Mouse (Mus musculus): ENCODE measurements around the gene Gpr146. TPM values are rescaled to one million over a fixed set of nuclear protein-coding genes. Genes with fewer than 3 reads are reported as not detected.

Gene Gpr146
- polyA plus RNA-seq, 1 experiment from 2014 or later: 1.8 TPM

DNA sequence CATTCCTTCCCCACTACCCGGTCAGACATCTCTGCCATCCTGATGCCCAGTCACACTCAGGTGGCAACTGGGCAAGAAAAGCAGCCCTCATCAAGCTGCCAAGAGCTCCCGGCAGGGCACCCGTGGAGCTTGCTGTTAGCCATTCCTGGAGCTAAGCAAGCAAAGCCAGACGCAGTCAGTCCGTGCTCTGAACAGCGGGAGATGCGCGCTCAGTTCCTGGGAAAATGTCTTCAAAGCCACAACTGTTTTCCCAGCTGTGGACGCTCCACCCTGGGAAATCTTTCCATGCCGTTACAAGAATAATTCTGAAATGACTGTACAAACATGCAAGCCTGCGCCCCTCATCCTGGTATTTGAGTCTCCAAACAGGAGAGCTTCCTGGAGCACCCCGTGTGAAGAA is 64.9 kb downstream of the Gpr146 start:
- Histone ChIP-seq H3K27ac (replicated peaks; ENCODE audit: low read depth, low read length) (no peak overlapping the region; the same call in 1 of the 2 replicates), H3K4me2 (ENCODE audit: low read length) (no peak overlapping the region)
- WGBS: 87% methylated on average over 12 of the region's 12 CpGs

GRCm38 (mm10) chr5:139442962-139443361 is 65.5 kb downstream of the Gpr146 start:
- ATAC-seq (ENCODE audit: low FRiP score, low TSS enrichment) (no peak), DNase-seq (no peak)
- no peak overlapping the region for H3K4me2 ChIP-seq (ENCODE audit: low read length)
- 0 out of 2 replicates have a peak overlapping the region, but pooled peaks have one; percentile 13 for H3K27ac ChIP-seq (replicated peaks; ENCODE audit: low read depth, low read length)
- 0 out of 2 replicates have a peak overlapping the region, but pooled peaks have one; percentile 12 for H3K9ac ChIP-seq (replicated peaks; ENCODE audit: low read length)
- H3K36me3 ChIP-seq (ENCODE audit: control insufficient read depth, insufficient read depth, low read length): no peaks in the 10 kb centered on the region
- 81% methylated on average over 4 of the region's 4 CpGs for WGBS
- H3K4me3 ChIP-seq (replicated peaks; ENCODE audit: low read depth, low read length): no peak overlapping the region
- H3K27me3 ChIP-seq (ENCODE audit: control insufficient read depth, insufficient read depth, low read length): no peaks in the 10 kb centered on the region
- H3K9me3 ChIP-seq (ENCODE audit: control insufficient read depth, low read length): no peaks in the 10 kb centered on the region
- peaks cover 3% of the 10 kb centered on the region; the same call in 1 of the 2 replicates for H3K4me1 ChIP-seq (ENCODE audit: control insufficient read depth, insufficient read depth, low read length)

More for the DNA sequence above, 64.9 kb downstream of the Gpr146 start:
- DNase-seq (no peak), ATAC-seq (ENCODE audit: low FRiP score, low TSS enrichment) (no peak)
- Histone ChIP-seq H3K27me3 (ENCODE audit: control insufficient read depth, insufficient read depth, low read length) (no peaks in the 10 kb centered on the region), H3K9me3 (ENCODE audit: control insufficient read depth, low read length) (no peaks in the 10 kb centered on the region), H3K4me3 (replicated peaks; ENCODE audit: low read depth, low read length) (no peak overlapping the region), H3K36me3 (ENCODE audit: control insufficient read depth, insufficient read depth, low read length) (no peaks in the 10 kb centered on the region), H3K4me1 (ENCODE audit: control insufficient read depth, insufficient read depth, low read length) (peaks cover 3% of the 10 kb centered on the region; the same call in 1 of the 2 replicates), H3K9ac (replicated peaks; ENCODE audit: low read length) (no peak overlapping the region)

- no peak overlapping the region for H3K27ac ChIP-seq (replicated peaks; ENCODE audit: low read depth, low read length)
- DNase-seq (no peak), ATAC-seq (ENCODE audit: low FRiP score, low TSS enrichment) (no peak)
- H3K4me3 ChIP-seq (replicated peaks; ENCODE audit: low read depth, low read length): no peak overlapping the region
- no peak overlapping the region for H3K9ac ChIP-seq (replicated peaks; ENCODE audit: low read length)
- H3K27me3 ChIP-seq (ENCODE audit: control insufficient read depth, insufficient read depth, low read length): no peaks in the 10 kb centered on the region
- WGBS: 90% methylated on average over 8 of the region's 8 CpGs
- peaks cover 3% of the 10 kb centered on the region; the same call in 1 of the 2 replicates for H3K4me1 ChIP-seq (ENCODE audit: control insufficient read depth, insufficient read depth, low read length)
- H3K4me2 ChIP-seq (ENCODE audit: low read length): no peak overlapping the region
- H3K9me3 ChIP-seq (ENCODE audit: control insufficient read depth, low read length): no peaks in the 10 kb centered on the region
- H3K36me3 ChIP-seq (ENCODE audit: control insufficient read depth, insufficient read depth, low read length): no peaks in the 10 kb centered on the region
Observed at GRCm38 (mm10) chr5:139445258-139445657, 67.8 kb downstream of the Gpr146 start.

MicroRNAs encoded within 50 kb of the gene (microRNA counts, 519-probe panel; counts per million panel counts)
- microRNA mmu-miR-339-3p (not detected), microRNA mmu-miR-339-5p (not detected)

Small RNA genes within 50 kb of the gene (microRNA-seq; reads per million reads assigned to microRNA genes)
- gene Mir339: 320 reads per million, percentile 67 among the genes with 10 or more reads in this experiment

Other genes with a start within 250 kb of the Gpr146 start
- 169 and 190 TPM in 2 replicates for gene Prkar1b, start 227.7 kb upstream of the Gpr146 start, polyA plus RNA-seq (2014; fragmentation: Nextera tagmentation; extraction: Ambion mirVana)
- gene Dnaaf5, start 227.5 kb upstream of the Gpr146 start, polyA plus RNA-seq (2014; fragmentation: Nextera tagmentation; extraction: Ambion mirVana): 2.9 and 4.0 TPM in 2 replicates
- gene Sun1, start 177.1 kb upstream of the Gpr146 start, polyA plus RNA-seq (2014; fragmentation: Nextera tagmentation; extraction: Ambion mirVana): 41.8 and 48.3 TPM in 2 replicates
- 113 and 119 TPM in 2 replicates for gene Get4, start 125.4 kb upstream of the Gpr146 start, polyA plus RNA-seq (2014; fragmentation: Nextera tagmentation; extraction: Ambion mirVana)
- gene Adap1, start 52.1 kb upstream of the Gpr146 start, polyA plus RNA-seq (2014; fragmentation: Nextera tagmentation; extraction: Ambion mirVana): 38.6 and 64.0 TPM in 2 replicates
- 129 and 130 TPM in 2 replicates for gene Cox19, start 26.3 kb upstream of the Gpr146 start, polyA plus RNA-seq (2014; fragmentation: Nextera tagmentation; extraction: Ambion mirVana)
- gene Cyp2w1, start 25.1 kb upstream of the Gpr146 start, polyA plus RNA-seq (2014; fragmentation: Nextera tagmentation; extraction: Ambion mirVana): not detected in 2 replicates
- gene C130050O18Rik, start 27.6 kb downstream of the Gpr146 start, polyA plus RNA-seq (2014; fragmentation: Nextera tagmentation; extraction: Ambion mirVana): 0.29 and 0.58 TPM in 2 replicates
- 9.2 and 9.6 TPM in 2 replicates for gene Gper1, start 45.5 kb downstream of the Gpr146 start, polyA plus RNA-seq (2014; fragmentation: Nextera tagmentation; extraction: Ambion mirVana)
- gene 3110082I17Rik, start 82.8 kb downstream of the Gpr146 start, polyA plus RNA-seq (2014; fragmentation: Nextera tagmentation; extraction: Ambion mirVana): 10.8 and 12.8 TPM in 2 replicates
- 14.0 and 14.1 TPM in 2 replicates for gene Zfand2a, start 106.9 kb downstream of the Gpr146 start, polyA plus RNA-seq (2014; fragmentation: Nextera tagmentation; extraction: Ambion mirVana)
- gene Uncx, start 165.8 kb downstream of the Gpr146 start, polyA plus RNA-seq (2014; fragmentation: Nextera tagmentation; extraction: Ambion mirVana): 39.6 and 44.0 TPM in 2 replicates